Mouse (Mus musculus): ENCODE data around the gene Celf2.

GRCm38 (mm10) chr2:6896896-6897295 lies 612.5 kb downstream of the Celf2 start:
- TF ChIP-seq POLR2A (IDR thresholded peaks at IDR 0.05; ENCODE audit: low read depth, low read length): no peak
- no peak for TF ChIP-seq CTCF (IDR thresholded peaks at IDR 0.05; ENCODE audit: extremely low read depth, insufficient read length, insufficient replicate concordance, low read depth, low read length)
